ENCODE assay signal across 10 mouse cellular contexts in genomic region chr11:101447786-101448185, GRCm38 (mm10). TPM values are rescaled to one million over a fixed set of nuclear protein-coding genes. Genes with fewer than 3 reads are reported as not detected.
DNase-seq lines count a peak whose midpoint lies in the region; ATAC-seq lines count a peak whose summit lies in the region.
"Had no signal": no experiment of that assay in that cellular context is flagged by ENCODE, and none has a peak within 500 bp of the region (broad histone marks: within the 10 kb centered on the region; RNA-seq: fewer than 3 reads in every experiment).

No protein-coding gene starts in this region.

- H3K27me3 ChIP-seq in heart, embryonic 16.5 days (ENCODE audit: control insufficient read depth, insufficient read depth, low read length): no peaks in the 10 kb centered on the region
- no peaks in the 10 kb centered on the region for H3K27me3 ChIP-seq in liver, embryonic 12.5 days (replicated peaks)

- no peak for DNase-seq in heart, postnatal 36 days
- peak; percentile 23 for DNase-seq in thymus, postnatal 14 days
- no peak for DNase-seq in thymus, postnatal 36 days
- no peak for DNase-seq in left cerebral cortex, postnatal 36 days (ENCODE audit: low spot score in 2 of 2)
- DNase-seq in right cerebral cortex, postnatal 36 days (ENCODE audit: low spot score in 2 of 2): no peak
- DNase-seq: midbrain, embryonic 14.5 days had no signal

- WGBS in heart, embryonic 16.5 days: 79% methylated on average over 5 of the region's 5 CpGs
- 79% methylated on average over 5 of the region's 5 CpGs for WGBS in liver, embryonic 12.5 days (ENCODE audit: insufficient replicate concordance)

- H3K9me3 ChIP-seq in heart, embryonic 16.5 days (replicated peaks; ENCODE audit: control insufficient read depth, low read length): no peaks in the 10 kb centered on the region
- no peaks in the 10 kb centered on the region for H3K9me3 ChIP-seq in liver, embryonic 12.5 days (replicated peaks)

- peaks cover 12% of the 10 kb centered on the region for H3K4me1 ChIP-seq in heart, embryonic 16.5 days (ENCODE audit: control insufficient read depth, insufficient read depth, low read length)
- H3K4me1 ChIP-seq in liver, embryonic 12.5 days: peaks cover 79% of the 10 kb centered on the region

- intact Hi-C loops in heart, postnatal 36 days (cut with DNase I): no loop called here
- intact Hi-C loops in left cerebral cortex, postnatal 36 days (cut with DNase I): no loop called here

- H3K9ac ChIP-seq in heart, embryonic 16.5 days (ENCODE audit: low read length): peak overlapping the region; percentile 59
- no peak overlapping the region; the same call in 1 of the 2 replicates for H3K9ac ChIP-seq in liver, embryonic 12.5 days

- peak overlapping the region; percentile 87 for H3K27ac ChIP-seq in heart, embryonic 16.5 days (ENCODE audit: low read length)
- peak overlapping the region; percentile 96 for H3K27ac ChIP-seq in liver, embryonic 12.5 days

- ATAC-seq in heart, embryonic 16.5 days (replicated peaks; ENCODE audit: extremely low read depth, insufficient read depth, low FRiP score): no peak
- ATAC-seq in liver, embryonic 12.5 days: no peak

- H3K4me3 ChIP-seq in heart, embryonic 16.5 days (ENCODE audit: low read length): peak overlapping the region; percentile 62
- peak overlapping the region; percentile 81 for H3K4me3 ChIP-seq in liver, embryonic 12.5 days

- peak overlapping the region; percentile 56 for H3K4me2 ChIP-seq in heart, embryonic 16.5 days (ENCODE audit: low read depth, low read length)
- H3K4me2 ChIP-seq in liver, embryonic 12.5 days: peak overlapping the region; percentile 85

- peaks cover 20% of the 10 kb centered on the region for H3K36me3 ChIP-seq in heart, embryonic 16.5 days (ENCODE audit: control insufficient read depth, insufficient read depth)
- H3K36me3 ChIP-seq in liver, embryonic 12.5 days: peaks cover 35% of the 10 kb centered on the region

RNA-seq across cellular contexts. Expression of gene Ifi35, which starts 0.4 kb away (rescaled TPM):
- polyA plus RNA-seq in heart, embryonic 16.5 days (2015; fragmentation: Nextera tagmentation; extraction: Ambion mirVana): 25.1 and 31.9 TPM in 2 replicates
- total RNA-seq in heart, postnatal 36 days (2021): 10 to 100 TPM; 13.3 to 15.6 TPM
- polyA plus RNA-seq in liver, embryonic 12.5 days (2016; fragmentation: Nextera tagmentation; extraction: Ambion mirVana): 35.8 and 37.1 TPM in 2 replicates
- total RNA-seq in left cerebral cortex, postnatal 36 days (2021): 1 to 10 TPM; 3.2 to 3.4 TPM

RNA-seq across cellular contexts. Expression of gene Rpl27, which starts 5.7 kb away (rescaled TPM):
- 166 and 174 TPM in 2 replicates for polyA plus RNA-seq in heart, embryonic 16.5 days (2015; fragmentation: Nextera tagmentation; extraction: Ambion mirVana)
- 10 to 100 TPM; 48.2 to 52.4 TPM for total RNA-seq in heart, postnatal 36 days (2021)
- polyA plus RNA-seq in liver, embryonic 12.5 days (2016; fragmentation: Nextera tagmentation; extraction: Ambion mirVana): 378 and 390 TPM in 2 replicates
- total RNA-seq in left cerebral cortex, postnatal 36 days (2021): 10 to 100 TPM; 32.6 to 46.9 TPM

RNA-seq across cellular contexts. Expression of gene Rnd2, which starts 17.0 kb away (rescaled TPM):
- 7.9 and 8.2 TPM in 2 replicates for polyA plus RNA-seq in heart, embryonic 16.5 days (2015; fragmentation: Nextera tagmentation; extraction: Ambion mirVana)
- 1 to 10 TPM; 5.6 to 6.2 TPM for total RNA-seq in heart, postnatal 36 days (2021)
- 3.6 and 3.9 TPM in 2 replicates for polyA plus RNA-seq in liver, embryonic 12.5 days (2016; fragmentation: Nextera tagmentation; extraction: Ambion mirVana)
- total RNA-seq in left cerebral cortex, postnatal 36 days (2021): 100 to 1,000 TPM; 139 to 164 TPM
- polyA plus RNA-seq: inflammation-experienced regulatory T-cells, adult 6 months had no signal

RNA-seq across cellular contexts. Expression of gene Vat1, which starts 18.2 kb away (rescaled TPM):
- 33.0 and 37.9 TPM in 2 replicates for polyA plus RNA-seq in heart, embryonic 16.5 days (2015; fragmentation: Nextera tagmentation; extraction: Ambion mirVana)
- total RNA-seq in heart, postnatal 36 days (2021): 10 to 100 TPM; 22.0 to 24.9 TPM
- 11.8 and 12.2 TPM in 2 replicates for polyA plus RNA-seq in liver, embryonic 12.5 days (2016; fragmentation: Nextera tagmentation; extraction: Ambion mirVana)
- 10 to 100 TPM; 33.9 to 36.1 TPM for total RNA-seq in left cerebral cortex, postnatal 36 days (2021)

RNA-seq across cellular contexts. Expression of gene Ptges3l, which starts 22.7 kb away (rescaled TPM):
- polyA plus RNA-seq in heart, embryonic 16.5 days (2015; fragmentation: Nextera tagmentation; extraction: Ambion mirVana): 78.9 and 83.6 TPM in 2 replicates
- 10 to 100 TPM; 50.6 to 66.9 TPM for total RNA-seq in heart, postnatal 36 days (2021)
- 1.3 and 2.1 TPM in 2 replicates for polyA plus RNA-seq in liver, embryonic 12.5 days (2016; fragmentation: Nextera tagmentation; extraction: Ambion mirVana)
- total RNA-seq in left cerebral cortex, postnatal 36 days (2021): 1 to 10 TPM; 3.3 to 4.7 TPM
- total RNA-seq: common myeloid progenitor, adult 5-6 weeks had no signal

Comparison
In these comparisons a context has a peak if more than half of its experiments do, and no peak if none do; other contexts are left out.
1. RNA of gene Rnd2, which starts 17.0 kb away (total RNA-seq): 139 to 164 TPM in left cerebral cortex, postnatal 36 days; 5.6 to 6.2 TPM in heart, postnatal 36 days; every median in the first group is over 10 times any median in the second.